13 mouse cellular contexts compared by ENCODE assay signal in genomic region chr9:53794490-53794889, GRCm38 (mm10). TPM values are rescaled to one million over a fixed set of nuclear protein-coding genes. Genes with fewer than 3 reads are reported as not detected.
DNase-seq lines count a peak whose midpoint lies in the region; ATAC-seq lines count a peak whose summit lies in the region.
"Had no signal": no experiment of that assay in that cellular context is flagged by ENCODE, and none has a peak within 500 bp of the region (broad histone marks: within the 10 kb centered on the region; RNA-seq: fewer than 3 reads in every experiment).

No protein-coding gene starts in this region.

- H3K36me3 ChIP-seq in hindbrain, embryonic 14.5 days (replicated peaks; ENCODE audit: control insufficient read depth, insufficient read depth): no peaks in the 10 kb centered on the region
- no peaks in the 10 kb centered on the region for H3K36me3 ChIP-seq in hindbrain, embryonic 11.5 days (ENCODE audit: control insufficient read depth, insufficient read depth, low read length)
- no peaks in the 10 kb centered on the region for H3K36me3 ChIP-seq in lung, embryonic 16.5 days (ENCODE audit: control insufficient read depth, insufficient read depth, low read length)
- H3K36me3 ChIP-seq in forebrain, embryonic 13.5 days (ENCODE audit: poor library complexity, severe bottlenecking): no peaks in the 10 kb centered on the region
- H3K36me3 ChIP-seq in neural tube, embryonic 15.5 days: no peaks in the 10 kb centered on the region
- H3K36me3 ChIP-seq: limb, embryonic 15.5 days had no signal

- no peak for ATAC-seq in hindbrain, embryonic 14.5 days (ENCODE audit: low FRiP score)
- ATAC-seq in hindbrain, embryonic 11.5 days (ENCODE audit: low FRiP score): no peak
- peak; percentile 71 for ATAC-seq in lung, embryonic 16.5 days (ENCODE audit: low read depth)
- peak; percentile 38; the same call in 1 of the 2 replicates for ATAC-seq in forebrain, embryonic 13.5 days
- ATAC-seq in neural tube, embryonic 15.5 days (ENCODE audit: low FRiP score): no peak

- H3K4me1 ChIP-seq in hindbrain, embryonic 14.5 days (replicated peaks; ENCODE audit: control insufficient read depth, insufficient read depth, low read length): peaks cover 11% of the 10 kb centered on the region; the same call in 1 of the 2 replicates
- H3K4me1 ChIP-seq in hindbrain, embryonic 11.5 days (replicated peaks; ENCODE audit: control insufficient read depth, insufficient read depth, low read length): no peaks in the 10 kb centered on the region
- peaks cover 6% of the 10 kb centered on the region for H3K4me1 ChIP-seq in lung, embryonic 16.5 days (replicated peaks; ENCODE audit: control insufficient read depth, insufficient read depth, low read length)
- peaks cover 27% of the 10 kb centered on the region for H3K4me1 ChIP-seq in forebrain, embryonic 13.5 days
- H3K4me1 ChIP-seq in neural tube, embryonic 15.5 days: peaks cover 19% of the 10 kb centered on the region

- no peak overlapping the region for H3K4me3 ChIP-seq in hindbrain, embryonic 14.5 days (replicated peaks; ENCODE audit: low read length)
- no peak overlapping the region for H3K4me3 ChIP-seq in hindbrain, embryonic 11.5 days (ENCODE audit: low read depth, low read length)
- no peak overlapping the region for H3K4me3 ChIP-seq in lung, embryonic 16.5 days (ENCODE audit: low read length)
- no peak overlapping the region for H3K4me3 ChIP-seq in forebrain, embryonic 13.5 days
- H3K4me3 ChIP-seq in neural tube, embryonic 15.5 days (replicated peaks): no peak overlapping the region
- H3K4me3 ChIP-seq: limb, embryonic 15.5 days had no signal

- DNase-seq in hindbrain, embryonic 14.5 days (ENCODE audit: low spot score): no peak
- no peak for DNase-seq in hindbrain, embryonic 11.5 days (ENCODE audit: low spot score)
- DNase-seq in lung, adult 18-20 months: no peak
- no peak for DNase-seq in cerebellum, adult 9-11 months
- no peak for DNase-seq in adrenal gland, adult 8-10 months
- DNase-seq: B cell, adult 2 months; cerebellum, postnatal 36 days had no signal

- no peaks in the 10 kb centered on the region for H3K27me3 ChIP-seq in hindbrain, embryonic 14.5 days (ENCODE audit: control insufficient read depth, insufficient read depth, low read length)
- no peaks in the 10 kb centered on the region for H3K27me3 ChIP-seq in hindbrain, embryonic 11.5 days (ENCODE audit: control insufficient read depth, insufficient read depth, low read length)
- H3K27me3 ChIP-seq in lung, embryonic 16.5 days (ENCODE audit: control insufficient read depth, insufficient read depth, low read depth, low read length): no peaks in the 10 kb centered on the region
- H3K27me3 ChIP-seq in forebrain, embryonic 13.5 days: no peaks in the 10 kb centered on the region
- no peaks in the 10 kb centered on the region for H3K27me3 ChIP-seq in neural tube, embryonic 15.5 days (replicated peaks)
- H3K27me3 ChIP-seq: limb, embryonic 15.5 days had no signal

- no peaks in the 10 kb centered on the region for H3K9me3 ChIP-seq in hindbrain, embryonic 14.5 days (ENCODE audit: control insufficient read depth, low read length)
- no peaks in the 10 kb centered on the region for H3K9me3 ChIP-seq in hindbrain, embryonic 11.5 days (ENCODE audit: control insufficient read depth, low read length)
- no peaks in the 10 kb centered on the region for H3K9me3 ChIP-seq in lung, embryonic 16.5 days (ENCODE audit: control insufficient read depth, low read length)
- H3K9me3 ChIP-seq in forebrain, embryonic 13.5 days (replicated peaks): no peaks in the 10 kb centered on the region
- no peaks in the 10 kb centered on the region for H3K9me3 ChIP-seq in neural tube, embryonic 15.5 days (replicated peaks)
- H3K9me3 ChIP-seq: limb, embryonic 15.5 days had no signal

- H3K4me2 ChIP-seq in hindbrain, embryonic 14.5 days (replicated peaks): no peak overlapping the region
- no peak overlapping the region for H3K4me2 ChIP-seq in hindbrain, embryonic 11.5 days (replicated peaks; ENCODE audit: low read depth, low read length)
- H3K4me2 ChIP-seq in lung, embryonic 16.5 days (ENCODE audit: low read depth, low read length): no peak overlapping the region
- no peak overlapping the region for H3K4me2 ChIP-seq in forebrain, embryonic 13.5 days
- H3K4me2 ChIP-seq in neural tube, embryonic 15.5 days: no peak overlapping the region
- H3K4me2 ChIP-seq: limb, embryonic 15.5 days had no signal

- 68% methylated on average over 9 of the region's 9 CpGs for WGBS in hindbrain, embryonic 14.5 days
- 67% methylated on average over 9 of the region's 9 CpGs for WGBS in hindbrain, embryonic 11.5 days
- WGBS in lung, embryonic 16.5 days: 17% methylated on average over 9 of the region's 9 CpGs
- 39% methylated on average over 9 of the region's 9 CpGs for WGBS in forebrain, embryonic 13.5 days
- 48% methylated on average over 9 of the region's 9 CpGs for WGBS in neural tube, embryonic 15.5 days

- peak overlapping the region; percentile 54; the same call in 1 of the 2 replicates for H3K27ac ChIP-seq in hindbrain, embryonic 14.5 days
- H3K27ac ChIP-seq in hindbrain, embryonic 11.5 days (ENCODE audit: low read depth, low read length): no peak overlapping the region
- H3K27ac ChIP-seq in lung, embryonic 16.5 days (ENCODE audit: low read length): peak overlapping the region; percentile 53
- no peak overlapping the region for H3K27ac ChIP-seq in forebrain, embryonic 13.5 days
- peak overlapping the region; percentile 60; the same call in 1 of the 2 replicates for H3K27ac ChIP-seq in neural tube, embryonic 15.5 days (replicated peaks)
- H3K27ac ChIP-seq: limb, embryonic 15.5 days had no signal

- no peak overlapping the region for H3K9ac ChIP-seq in hindbrain, embryonic 14.5 days
- no peak overlapping the region for H3K9ac ChIP-seq in hindbrain, embryonic 11.5 days (ENCODE audit: low read depth, low read length)
- no peak overlapping the region; the same call in 1 of the 2 replicates for H3K9ac ChIP-seq in lung, embryonic 16.5 days (ENCODE audit: low read length)
- no peak overlapping the region; the same call in 1 of the 2 replicates for H3K9ac ChIP-seq in forebrain, embryonic 13.5 days
- H3K9ac ChIP-seq in neural tube, embryonic 15.5 days (replicated peaks): no peak overlapping the region
- H3K9ac ChIP-seq: limb, embryonic 15.5 days had no signal

RNA-seq across cellular contexts. Expression of gene Slc35f2, which starts 23.2 kb away (rescaled TPM):
- 18.1 and 21.2 TPM in 2 replicates for polyA plus RNA-seq in hindbrain, embryonic 14.5 days (2014; fragmentation: Nextera tagmentation; extraction: Ambion mirVana)
- 2.1 and 3.3 TPM in 2 replicates for polyA plus RNA-seq in hindbrain, embryonic 11.5 days (2014; fragmentation: Nextera tagmentation; extraction: Ambion mirVana)
- polyA plus RNA-seq in lung, embryonic 16.5 days (2015; fragmentation: Nextera tagmentation; extraction: Ambion mirVana): 5.4 and 5.8 TPM in 2 replicates
- 5.4 and 6.1 TPM in 2 replicates for polyA plus RNA-seq in forebrain, embryonic 13.5 days (2015; fragmentation: Nextera tagmentation; extraction: Ambion mirVana)
- 25.6 and 29.8 TPM in 2 replicates for polyA plus RNA-seq in neural tube, embryonic 15.5 days (2015; fragmentation: Nextera tagmentation; extraction: Ambion mirVana)
- total RNA-seq in adrenal gland, adult 8-10 months (2022): 1 to 10 TPM; 1.2 to 3.3 (median 2.5) TPM
- total RNA-seq: MEL had no signal

RNA-seq across cellular contexts. Expression of gene Sln, which starts 55.5 kb away (rescaled TPM):
- polyA plus RNA-seq in hindbrain, embryonic 14.5 days (2014; fragmentation: Nextera tagmentation; extraction: Ambion mirVana): 0.20 TPM in 1 of 2 replicates, not detected in the other
- polyA plus RNA-seq in hindbrain, embryonic 11.5 days (2014; fragmentation: Nextera tagmentation; extraction: Ambion mirVana): 1.1 and 2.1 TPM in 2 replicates
- 26.3 and 48.9 TPM in 2 replicates for polyA plus RNA-seq in lung, embryonic 16.5 days (2015; fragmentation: Nextera tagmentation; extraction: Ambion mirVana)
- 0.44 and 0.94 TPM in 2 replicates for polyA plus RNA-seq in forebrain, embryonic 13.5 days (2015; fragmentation: Nextera tagmentation; extraction: Ambion mirVana)
- 8.9 and 11.3 TPM in 2 replicates for polyA plus RNA-seq in neural tube, embryonic 15.5 days (2015; fragmentation: Nextera tagmentation; extraction: Ambion mirVana)
- not detected for total RNA-seq in adrenal gland, adult 8-10 months (2022)
- total RNA-seq: megakaryocyte, adult 5-6 weeks; MEL had no signal

Comparison
In these comparisons a context has a peak if more than half of its experiments do, and no peak if none do; other contexts are left out.
1. H3K27ac ChIP-seq: peak in hindbrain, embryonic 14.5 days (single experiment), lung, embryonic 16.5 days (single experiment) and neural tube, embryonic 15.5 days (single experiment); none in hindbrain, embryonic 11.5 days (single experiment) and forebrain, embryonic 13.5 days (single experiment).
2. ATAC-seq: peak in lung, embryonic 16.5 days (single experiment) and forebrain, embryonic 13.5 days (single experiment); none in hindbrain, embryonic 14.5 days (single experiment), hindbrain, embryonic 11.5 days (single experiment) and neural tube, embryonic 15.5 days (single experiment).